Mouse (Mus musculus) heart, embryonic 10.5 days (tissue): ENCODE measurements around the gene Csnk1g1. TPM values are rescaled to one million over a fixed set of nuclear protein-coding genes. Genes with fewer than 3 reads are reported as not detected.
A peak's percentile ranks its signal among the peaks of the same experiment; 100 is the strongest.

Source experiments
- DNase-seq: peaks from one replicate; pipeline ENCODE4 v3.0.0-alpha.2; 2017; ENCODE audit warnings: low spot score
- H3K27ac ChIP-seq: fragments of 300-500 bp; sonication (generic); 2 replicates; pipeline ENCODE4 v1.5.1; 2016; ENCODE audit warnings: mild to moderate bottlenecking
- H3K27me3 ChIP-seq: fragments of 300-500 bp; sonication (generic); 2 replicates; pipeline ENCODE4 v1.6.1; 2016; ENCODE audit warnings: mild to moderate bottlenecking; ENCODE audit not compliant: poor library complexity, insufficient read depth, severe bottlenecking
- H3K36me3 ChIP-seq: fragments of 300-500 bp; sonication (generic); 2 replicates; pipeline ENCODE4 v1.6.1; 2016; ENCODE audit warnings: mild to moderate bottlenecking, moderate library complexity
- H3K4me1 ChIP-seq: fragments of 300-500 bp; sonication (generic); 2 replicates; pipeline ENCODE4 v1.6.1; 2016; ENCODE audit warnings: mild to moderate bottlenecking
- H3K4me3 ChIP-seq: fragments of 300-500 bp; sonication (generic); 2 replicates; pipeline ENCODE4 v1.5.1; 2016; ENCODE audit warnings: mild to moderate bottlenecking, moderate library complexity
- H3K9me3 ChIP-seq: fragments of 300-500 bp; sonication (generic); 2 replicates; pipeline ENCODE4 v1.6.1; 2016; ENCODE audit warnings: mild to moderate bottlenecking, moderate library complexity
- WGBS: fragments of 180-500 bp; shearing (Covaris S2); methylation state at CpG from one replicate; pipeline ENCODE4 v1.1.7; 2016; 5-methylcytosine and 5-hydroxymethylcytosine counted together
- polyA plus RNA-seq: library from polyadenylated mRNA; unstranded; fragments of >200 nt; fragmentation: Nextera tagmentation; extraction: Ambion mirVana; gene quantifications from 2 replicates; pipeline ENCODE4 v1.2.1, GENCODE M21; 2016

Gene Csnk1g1
- polyA plus RNA-seq, 1 experiment from 2014 or later, result 14.9 TPM

- Histone ChIP-seq H3K4me3 (no peak overlapping the region), H3K36me3 (peaks cover 1% of the 10 kb centered on the region; the same call in 1 of the 2 replicates), H3K4me1 (peaks cover 8% of the 10 kb centered on the region), H3K9me3 (no peaks in the 10 kb centered on the region), H3K27me3 (no peaks in the 10 kb centered on the region), H3K27ac (no peak overlapping the region)
- WGBS, result 66% methylated on average over 3 of the region's 3 CpGs
- DNase-seq, result no peak
Measured at GRCm38 (mm10) chr9:66080804-66081459, 172.2 kb downstream of the Csnk1g1 start.

DNA sequence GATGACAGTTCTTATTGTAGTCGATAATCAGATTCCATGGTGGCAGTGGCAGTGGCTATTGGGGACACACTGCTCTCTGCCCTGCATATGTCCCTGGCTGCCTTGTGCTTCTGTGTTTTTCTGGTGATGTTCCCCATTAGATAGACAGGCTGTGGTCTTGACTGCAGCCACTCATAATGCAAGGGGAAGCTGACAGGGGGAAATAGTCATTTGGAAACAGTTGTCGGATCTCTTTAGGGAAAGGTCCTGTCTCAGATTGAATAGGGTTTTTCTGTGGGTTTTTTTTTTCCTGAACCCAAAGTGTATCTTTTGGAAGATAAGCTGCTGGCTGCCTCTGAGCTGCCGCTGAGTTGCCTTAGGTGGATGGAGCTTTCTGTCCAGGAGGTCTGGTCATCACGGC lies 173.3 kb downstream of the Csnk1g1 start:
- Histone ChIP-seq H3K27me3 (no peaks in the 10 kb centered on the region), H3K4me1 (peaks cover 8% of the 10 kb centered on the region), H3K36me3 (peaks cover 12% of the 10 kb centered on the region), H3K9me3 (no peaks in the 10 kb centered on the region), H3K27ac (no peak overlapping the region), H3K4me3 (no peak overlapping the region)
- DNase-seq, result no peak
- WGBS, result 66% methylated on average over 4 of the region's 4 CpGs

DNA sequence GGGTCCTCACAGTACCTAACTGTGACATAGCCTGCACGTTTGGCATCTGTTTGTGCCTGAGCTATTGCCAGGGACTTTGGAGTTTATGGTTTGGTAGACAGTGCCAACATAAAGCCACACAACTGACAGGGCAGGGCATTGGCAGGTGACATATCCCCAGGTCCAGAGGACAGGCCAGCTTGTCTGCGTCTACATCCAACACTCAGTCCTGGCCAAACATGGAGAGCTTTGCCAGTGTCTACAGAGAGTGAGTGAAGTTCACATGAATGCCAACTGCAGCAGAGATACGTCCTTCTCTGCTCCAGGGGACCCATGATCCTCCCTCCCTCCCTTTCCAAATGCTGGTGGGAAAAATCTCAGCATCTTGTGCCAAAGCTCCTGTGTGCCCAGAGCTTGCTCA lies 175.4 kb downstream of the Csnk1g1 start:
- no peak overlapping the region for H3K4me3 ChIP-seq
- 86% methylated on average over 3 of the region's 3 CpGs for WGBS

DNA sequence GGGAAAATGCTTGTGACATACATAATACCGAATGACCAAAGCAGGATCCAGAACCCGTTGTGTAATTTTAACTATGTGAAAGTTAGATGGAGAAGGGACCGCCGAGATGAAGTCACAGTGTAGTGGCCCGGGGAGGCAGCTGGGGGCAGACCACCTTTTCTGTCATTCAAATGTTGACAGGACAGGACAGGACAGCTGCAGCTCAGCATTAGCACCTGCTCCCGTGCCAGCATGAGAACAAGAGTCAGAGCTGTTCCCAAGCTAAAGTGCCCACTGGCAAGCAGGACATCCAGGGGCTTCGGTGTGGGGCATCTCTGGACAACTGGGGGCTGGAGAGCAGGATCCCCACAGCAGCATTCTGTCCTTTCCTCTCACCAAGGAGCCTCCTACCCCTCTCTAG lies 178.3 kb downstream of the Csnk1g1 start:
- WGBS, result 93% methylated on average over 7 of the region's 7 CpGs
- Histone ChIP-seq H3K27me3 (no peaks in the 10 kb centered on the region), H3K4me3 (no peak overlapping the region), H3K36me3 (peaks cover 59% of the 10 kb centered on the region), H3K4me1 (peaks cover 8% of the 10 kb centered on the region), H3K27ac (no peak overlapping the region), H3K9me3 (no peaks in the 10 kb centered on the region)
- DNase-seq, result no peak

More for the DNA sequence above, 175.4 kb downstream of the Csnk1g1 start:
- H3K27me3 ChIP-seq, result no peaks in the 10 kb centered on the region
- no peaks in the 10 kb centered on the region for H3K4me1 ChIP-seq
- H3K36me3 ChIP-seq, result peaks cover 31% of the 10 kb centered on the region
- DNase-seq, result no peak
- no peaks in the 10 kb centered on the region for H3K9me3 ChIP-seq
- H3K27ac ChIP-seq, result no peak overlapping the region

GRCm38 (mm10) chr9:66088411-66088810 lies 179.7 kb downstream of the Csnk1g1 start:
- Histone ChIP-seq H3K27me3 (no peaks in the 10 kb centered on the region), H3K4me3 (no peak overlapping the region), H3K27ac (no peak overlapping the region), H3K4me1 (peaks cover 21% of the 10 kb centered on the region), H3K36me3 (peaks cover 72% of the 10 kb centered on the region), H3K9me3 (no peaks in the 10 kb centered on the region)
- 55% methylated on average over 4 of the region's 4 CpGs for WGBS
- DNase-seq, result no peak

GRCm38 (mm10) chr9:66090593-66091244 lies 182.0 kb downstream of the Csnk1g1 start:
- H3K27me3 ChIP-seq, result no peaks in the 10 kb centered on the region
- no peak overlapping the region for H3K27ac ChIP-seq
- H3K36me3 ChIP-seq, result peaks cover 95% of the 10 kb centered on the region
- no peaks in the 10 kb centered on the region for H3K9me3 ChIP-seq
- H3K4me1 ChIP-seq, result peaks cover 28% of the 10 kb centered on the region
- WGBS, result 91% methylated on average over 13 of the region's 13 CpGs
- no peak for DNase-seq
- H3K4me3 ChIP-seq, result no peak overlapping the region

DNA sequence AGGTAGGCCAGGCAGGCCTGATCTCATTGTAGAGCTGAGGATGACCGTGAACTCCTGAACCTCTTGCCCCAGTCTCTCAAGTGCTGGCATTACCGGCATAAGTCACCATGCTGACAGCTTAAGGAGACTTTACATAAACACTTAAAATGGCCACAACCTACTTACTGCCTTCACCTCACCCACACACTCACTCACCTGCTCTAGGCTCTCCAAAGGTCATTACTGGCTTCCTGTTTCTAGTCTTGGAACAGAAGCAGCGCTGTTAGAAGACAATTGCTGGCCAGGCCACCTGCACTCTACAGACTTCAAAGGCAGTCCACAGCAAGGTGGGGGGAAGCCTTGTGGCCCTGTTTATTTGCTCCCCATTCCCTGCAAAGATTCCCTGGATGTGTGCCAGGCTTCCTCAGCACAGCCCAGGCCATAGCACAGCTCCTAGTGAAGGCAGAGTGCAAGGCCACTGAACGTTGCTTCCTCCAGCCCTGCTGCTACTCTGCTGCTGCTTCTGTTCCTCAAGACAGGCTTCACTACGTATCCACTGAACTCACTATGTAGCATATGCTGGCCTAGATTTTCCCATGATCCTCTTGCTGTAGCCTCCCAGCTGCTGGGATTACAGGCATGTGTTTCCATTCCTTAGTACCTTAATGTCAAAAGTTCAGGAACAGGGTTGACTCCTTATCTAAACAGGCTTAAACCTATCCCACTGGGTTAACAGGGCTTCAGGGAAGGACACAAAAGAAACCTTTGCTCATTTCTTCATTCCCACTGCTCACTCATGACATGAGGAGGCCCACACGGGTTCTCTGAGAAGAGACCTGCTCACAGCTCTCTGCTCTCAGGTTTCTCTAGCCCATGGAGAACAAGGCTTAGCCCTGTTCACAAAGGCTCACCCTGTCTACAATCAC lies 182.9 kb downstream of the Csnk1g1 start:
- DNase-seq, result no peak
- Histone ChIP-seq H3K4me1 (peaks cover 28% of the 10 kb centered on the region), H3K9me3 (no peaks in the 10 kb centered on the region), H3K4me3 (no peak overlapping the region), H3K36me3 (peaks cover 95% of the 10 kb centered on the region), H3K27ac (peak overlapping the region; percentile 31; the same call in 1 of the 2 replicates), H3K27me3 (no peaks in the 10 kb centered on the region)
- 72% methylated on average over 6 of the region's 6 CpGs for WGBS

DNA sequence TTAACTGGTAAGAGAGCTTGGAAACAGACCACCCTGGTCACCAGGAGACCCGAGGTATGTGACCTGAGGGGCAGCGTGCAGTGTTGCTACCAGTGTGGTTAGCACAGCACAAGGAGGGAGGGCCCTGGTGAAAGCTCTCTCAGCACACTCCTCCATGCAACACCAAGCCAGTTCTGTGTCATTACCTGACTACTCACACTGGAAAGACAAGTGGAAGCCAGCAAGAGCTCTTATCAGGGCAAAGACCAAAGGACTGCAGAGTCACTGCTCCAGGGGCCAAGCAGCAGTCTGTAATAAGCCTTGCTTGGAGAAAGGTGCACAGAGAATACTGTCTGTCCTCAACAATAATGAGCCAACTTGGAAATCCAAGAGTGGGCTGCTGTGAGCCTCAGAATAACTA lies 183.9 kb downstream of the Csnk1g1 start:
- no peak for DNase-seq
- no peak overlapping the region for H3K4me3 ChIP-seq
- no peaks in the 10 kb centered on the region for H3K9me3 ChIP-seq
- 0 out of 2 replicates have a peak overlapping the region, but pooled peaks have one; percentile 44 for H3K27ac ChIP-seq
- 42% methylated on average over 2 of the region's 2 CpGs for WGBS
- peaks cover 28% of the 10 kb centered on the region for H3K4me1 ChIP-seq
- no peaks in the 10 kb centered on the region for H3K27me3 ChIP-seq
- peaks cover 95% of the 10 kb centered on the region for H3K36me3 ChIP-seq

Other genes starting within 250 kb of the Csnk1g1 start
- gene Oaz2, start 240.9 kb upstream of the Csnk1g1 start, polyA plus RNA-seq, result 268 and 288 TPM in 2 replicates
- 5.8 and 7.7 TPM in 2 replicates for gene Zfp609, start 81.4 kb upstream of the Csnk1g1 start, polyA plus RNA-seq
- gene Pclaf, start 18.7 kb upstream of the Csnk1g1 start, polyA plus RNA-seq, result 131 and 183 TPM in 2 replicates
- gene Trip4, start 130 bp upstream of the Csnk1g1 start, polyA plus RNA-seq, result 27.9 and 29.0 TPM in 2 replicates
- gene Ppib, start 151.3 kb downstream of the Csnk1g1 start, polyA plus RNA-seq, result 448 and 551 TPM in 2 replicates
- gene Snx22, start 160.8 kb downstream of the Csnk1g1 start, polyA plus RNA-seq, result 2.1 and 3.1 TPM in 2 replicates
- gene Snx1, start 217.7 kb downstream of the Csnk1g1 start, polyA plus RNA-seq, result 81.9 and 101 TPM in 2 replicates
- gene Ciao2a, start 217.7 kb downstream of the Csnk1g1 start, polyA plus RNA-seq, result 174 TPM in 2 replicates
- gene Dapk2, start 249.3 kb downstream of the Csnk1g1 start, polyA plus RNA-seq, result 7.8 and 8.5 TPM in 2 replicates